Mouse (Mus musculus) 416B (cell line): ENCODE results near the gene Tcf19.
"Not testable (repeated sequence)": the region's sequence is repeated elsewhere in the genome, so short reads cannot be mapped to it uniquely, and the experiment has no call there.

Source experiments
- DNase-seq: peaks from one replicate; pipeline ENCODE4 v3.0.0; 2011; ENCODE audit warnings: low read depth

Tcf19 gene

GRCm38 (mm10) chr17:35484066-35484465, 32.6 kb downstream of the Tcf19 start:
- peak; percentile 71 for DNase-seq

GRCm38 (mm10) chr17:35469842-35470751, 46.5 kb downstream of the Tcf19 start, which contains the start of gene H2-Q10:
H2-Q10 (plus strand) TSS chr17:35470089.
- DNase-seq, result no peak

GRCm38 (mm10) chr17:35468936-35469335, 47.7 kb downstream of the Tcf19 start:
- DNase-seq, result not testable (repeated sequence)

- not testable (repeated sequence) for DNase-seq
These were observed 51.0 kb downstream of the Tcf19 start for GRCm38 (mm10) chr17:35465651-35466050.
